Mouse (Mus musculus): ENCODE results near the gene Gpr156. TPM values are rescaled to one million over a fixed set of nuclear protein-coding genes. Genes with fewer than 3 reads are reported as not detected.

The Gpr156 gene
- 3.7 to 5.0 TPM (median 4.6 TPM) in 4 replicates for total RNA-seq (2023)

GRCm38 (mm10) chr16:37916138-37916817 is at the start of gene Gpr156:
Gene Gpr156 (plus strand): TSS chr16:37916496.

GRCm38 (mm10) chr16:37867791-37868505 is 48.3 kb upstream of the Gpr156 start, which contains the start of gene Lrrc58:
Gene Lrrc58 (plus strand): TSS chr16:37868389.

Other genes with a start within 250 kb of the Gpr156 start
- 0.63 to 5.0 TPM (median 1.6 TPM) in 3 of 4 replicates, not detected in the other for gene Fstl1, start 139.6 kb upstream of the Gpr156 start, total RNA-seq (2023)
- gene Gm36028, start 55.4 kb upstream of the Gpr156 start, total RNA-seq (2023) = not detected in 4 replicates
- gene Lrrc58, start 48.1 kb upstream of the Gpr156 start, total RNA-seq (2023) = 31.4 to 34.3 TPM (median 32.5 TPM) in 4 replicates
- gene Gsk3b, start 172.5 kb downstream of the Gpr156 start, total RNA-seq (2023) = 62.4 to 78.7 TPM (median 70.2 TPM) in 4 replicates

Measured in B cell, adult 62 days (primary cell).